ENCODE assay signal across 8 mouse cellular contexts in genomic region chr11:20915182-20915602, GRCm38 (mm10).
DNase-seq lines count a peak whose midpoint lies in the region; ATAC-seq lines count a peak whose summit lies in the region.

No protein-coding gene starts in this region.

- H3K27ac ChIP-seq in liver, embryonic 12.5 days, result peak overlapping the region; percentile 99

- H3K9ac ChIP-seq in liver, embryonic 12.5 days, result peak overlapping the region; percentile 73

- H3K4me1 ChIP-seq in liver, embryonic 12.5 days, result peaks cover 67% of the 10 kb centered on the region

- H3K4me3 ChIP-seq in liver, embryonic 12.5 days, result no peak overlapping the region

- DNase-seq in CD4-positive helper T cell, adult 2 months (ENCODE audit: low read depth, low spot score), result peak; percentile 19
- peak; percentile 43 to 60 for DNase-seq in adrenal gland, postnatal 36 days
- DNase-seq in forelimb bud, embryonic 11.5 days (ENCODE audit: low read depth, low spot score), result peak; percentile 24
- peak; percentile 66 for DNase-seq in heart, postnatal 4 days
- peak; percentile 68 to 80 for DNase-seq in kidney, postnatal 4 days
- DNase-seq in neural tube, embryonic 10.5 days (ENCODE audit: extremely low spot score, low spot score), result peak; percentile 34
- DNase-seq in testis, postnatal 14 days (ENCODE audit: low spot score), result no peak

- no peak for ATAC-seq in liver, embryonic 12.5 days

- peak overlapping the region; percentile 62 for H3K4me2 ChIP-seq in liver, embryonic 12.5 days

- H3K36me3 ChIP-seq in liver, embryonic 12.5 days, result no peaks in the 10 kb centered on the region

- 16% methylated on average over 8 of the region's 8 CpGs for WGBS in liver, embryonic 12.5 days (ENCODE audit: insufficient replicate concordance)

- H3K27me3 ChIP-seq in liver, embryonic 12.5 days (replicated peaks), result peaks cover under 1% of the 10 kb centered on the region; the same call in 1 of the 2 replicates

- H3K9me3 ChIP-seq in liver, embryonic 12.5 days (replicated peaks), result no peaks in the 10 kb centered on the region
